Comparison of ENCODE assay signal across 8 mouse cellular contexts in genomic region chrX:142390247-142390908, GRCm38 (mm10). TPM values are rescaled to one million over a fixed set of nuclear protein-coding genes. Genes with fewer than 3 reads are reported as not detected.
DNase-seq lines count a peak whose midpoint lies in the region; ATAC-seq and TF ChIP-seq lines count a peak whose summit lies in the region.

Gene Acsl4 (minus strand): TSS chrX:142390535.

- peak within 1 kb of the TSS; percentile 64 for H3K4me3 ChIP-seq in forebrain, embryonic 15.5 days
- peak within 1 kb of the TSS; percentile 72 for H3K4me3 ChIP-seq in layer of hippocampus, adult 2 months
- H3K4me3 ChIP-seq in lung, embryonic 14.5 days (ENCODE audit: low read depth, low read length), result peak within 1 kb of the TSS; percentile 62
- H3K4me3 ChIP-seq in olfactory bulb, adult 2 months (ENCODE audit: insufficient read depth, low read depth, low read length), result peak within 1 kb of the TSS; percentile 92
- peak within 1 kb of the TSS; percentile 67 for H3K4me3 ChIP-seq in thymus, adult 2 months (ENCODE audit: control insufficient read depth, insufficient read depth, low read length)

- WGBS in forebrain, embryonic 15.5 days, result 28% methylated on average over 42 of the region's 59 CpGs
- WGBS in lung, embryonic 14.5 days, result 11% methylated on average over 53 of the region's 59 CpGs
- WGBS in olfactory bulb, adult 2 months, result 16% methylated on average over 55 of the region's 59 CpGs
- WGBS in thymus, adult 2 months, result 2% methylated on average over 47 of the region's 59 CpGs

- H3K9me3 ChIP-seq in forebrain, embryonic 15.5 days, result no peaks in the 10 kb centered on the region
- H3K9me3 ChIP-seq in lung, embryonic 14.5 days (ENCODE audit: low read depth, low read length), result no peaks in the 10 kb centered on the region

- TF ChIP-seq POLR2A in olfactory bulb, adult 2 months (IDR thresholded peaks at IDR 0.05; ENCODE audit: insufficient read depth, low read depth, low read length), result peak; percentile 56
- peak; percentile 79 for TF ChIP-seq POLR2A in thymus, adult 2 months (IDR thresholded peaks at IDR 0.05; ENCODE audit: control insufficient read depth, extremely low read depth, insufficient read depth, low read length, poor library complexity)

- H3K4me2 ChIP-seq in forebrain, embryonic 15.5 days (replicated peaks), result peak within 1 kb of the TSS; percentile 50
- H3K4me2 ChIP-seq in lung, embryonic 14.5 days, result peak within 1 kb of the TSS; percentile 61

- peak; percentile 99 for ATAC-seq in forebrain, embryonic 15.5 days (replicated peaks)
- peak; percentile 99 for ATAC-seq in lung, embryonic 14.5 days (ENCODE audit: insufficient read depth)

- H3K4me1 ChIP-seq in forebrain, embryonic 15.5 days, result peaks cover 7% of the 10 kb centered on the region; the same call in 1 of the 2 replicates
- no peaks in the 10 kb centered on the region for H3K4me1 ChIP-seq in lung, embryonic 14.5 days (ENCODE audit: insufficient read depth)
- H3K4me1 ChIP-seq in olfactory bulb, adult 2 months (ENCODE audit: control insufficient read depth, insufficient read depth, low read length), result peaks cover 2% of the 10 kb centered on the region; the same call in 1 of the 2 replicates
- 0 out of 2 replicates have a peak, but pooled peaks cover 2% of the 10 kb centered on the region for H3K4me1 ChIP-seq in thymus, adult 2 months (replicated peaks; ENCODE audit: control insufficient read depth, insufficient read depth, low read length)

- peak within 1 kb of the TSS; percentile 60 for H3K9ac ChIP-seq in forebrain, embryonic 15.5 days (replicated peaks)
- peak within 1 kb of the TSS; percentile 66 for H3K9ac ChIP-seq in lung, embryonic 14.5 days

- no peaks in the 10 kb centered on the region for H3K36me3 ChIP-seq in forebrain, embryonic 15.5 days
- H3K36me3 ChIP-seq in lung, embryonic 14.5 days (ENCODE audit: insufficient read depth), result no peaks in the 10 kb centered on the region
- no peaks in the 10 kb centered on the region for H3K36me3 ChIP-seq in thymus, adult 2 months (ENCODE audit: control insufficient read depth, insufficient read depth, low read length)

- intact Hi-C loops in heart, postnatal 25 days (cut with DNase I), result no loop called here

- peak within 1 kb of the TSS; percentile 84 for H3K27ac ChIP-seq in forebrain, embryonic 15.5 days (replicated peaks)
- H3K27ac ChIP-seq in layer of hippocampus, adult 2 months, result peak within 1 kb of the TSS; percentile 95
- peak within 1 kb of the TSS; percentile 80 for H3K27ac ChIP-seq in lung, embryonic 14.5 days (ENCODE audit: low read depth)
- peak within 1 kb of the TSS; percentile 85 for H3K27ac ChIP-seq in olfactory bulb, adult 2 months (ENCODE audit: insufficient read depth, low read depth, low read length)
- H3K27ac ChIP-seq in thymus, adult 2 months (ENCODE audit: control insufficient read depth, insufficient read depth, low read length), result peak within 1 kb of the TSS; percentile 65; the same call in 1 of the 2 replicates

- DNase-seq in ES-CJ7 (ENCODE audit: low read depth, low spot score), result peak; percentile 74
- DNase-seq in cerebellum, adult 11 months, result peak; percentile 82
- peak; percentile 86 for DNase-seq in heart, postnatal 25 days (ENCODE audit: low spot score)
- DNase-seq in layer of hippocampus, adult 2 months (ENCODE audit: low spot score in 2 of 2), result peak; percentile 83 to 85
- peak; percentile 93 for DNase-seq in lung, embryonic 14.5 days
- peak; percentile 88 for DNase-seq in thymus, adult 2 months

- H3K27me3 ChIP-seq in forebrain, embryonic 15.5 days, result no peaks in the 10 kb centered on the region
- no peaks in the 10 kb centered on the region for H3K27me3 ChIP-seq in lung, embryonic 14.5 days (ENCODE audit: insufficient read depth, low read length)
- H3K27me3 ChIP-seq in thymus, adult 2 months (ENCODE audit: control insufficient read depth, insufficient read depth, low read length), result no peaks in the 10 kb centered on the region

- peak; percentile 30 for TF ChIP-seq CTCF in layer of hippocampus, adult 2 months (conservative IDR thresholded peaks at IDR 0.05)
- no peak for TF ChIP-seq CTCF in lung, embryonic 14.5 days (IDR thresholded peaks at IDR 0.05; ENCODE audit: low read depth)
- no peak for TF ChIP-seq CTCF in olfactory bulb, adult 2 months (IDR thresholded peaks at IDR 0.05; ENCODE audit: insufficient read depth, low read depth, low read length)
- no peak for TF ChIP-seq CTCF in thymus, adult 2 months (IDR thresholded peaks at IDR 0.05; ENCODE audit: borderline replicate concordance, control insufficient read depth, extremely low read depth, insufficient read depth, low read length, poor library complexity)

RNA-seq across cellular contexts. Expression of gene Acsl4, which starts in this region (rescaled TPM):
- 11.3 and 11.9 TPM in 2 replicates for polyA plus RNA-seq in forebrain, embryonic 15.5 days (2015; fragmentation: Nextera tagmentation; extraction: Ambion mirVana)
- total RNA-seq in heart, postnatal 25 days (2021), result 10 to 100 TPM in 1 of 2 experiments, 1 to 10 TPM in 1; 9.1 to 11.5 TPM
- 10 to 100 TPM; 60.3 to 72.2 TPM for total RNA-seq in layer of hippocampus, adult 2 months (2021)
- 20.0 and 20.8 TPM in 2 replicates for polyA plus RNA-seq in lung, embryonic 14.5 days (2014; fragmentation: Nextera tagmentation; extraction: Ambion mirVana)
- 86.7 TPM in 1 of 2 replicates, not detected in the other for polyA plus RNA-seq in olfactory bulb, adult 2 months (2012; ENCODE audit: insufficient read depth, insufficient read length, low replicate concordance, missing spikeins)
- 4.8 and 5.5 TPM in 2 replicates for polyA plus RNA-seq in thymus, adult 2 months (2012; rRNA removed)

Comparison
In these comparisons a context has a peak if more than half of its experiments do, and no peak if none do; other contexts are left out.
1. Peak in every context shown above with its lines: DNase-seq, ATAC-seq, H3K4me3 ChIP-seq and H3K27ac ChIP-seq.
2. RNA of gene Acsl4 (total RNA-seq): 60.3 to 72.2 TPM in layer of hippocampus, adult 2 months; 9.1 to 11.5 TPM in heart, postnatal 25 days; every median in the first group is over 4 times any median in the second.